Mouse (Mus musculus) ES-E14 (cell line): ENCODE measurements around the gene Cnmd. TPM values are rescaled to one million over a fixed set of nuclear protein-coding genes. Genes with fewer than 3 reads are reported as not detected.

Source experiments
- DNase-seq: peaks from one replicate; pipeline ENCODE4 v3.0.0-alpha.2; 2013; ENCODE audit warnings: low read depth, low spot score
- H3K27ac ChIP-seq: 2 replicates; pipeline ENCODE4 v1.5.1; 2012; ENCODE audit warnings: low read depth, mild to moderate bottlenecking, low read length, moderate library complexity, mixed read lengths; ENCODE audit not compliant: poor library complexity, insufficient read depth, severe bottlenecking
- H3K36me3 ChIP-seq: 2 replicates; pipeline ENCODE4 v1.6.1; 2012; ENCODE audit warnings: mild to moderate bottlenecking, low read length, moderate library complexity, mixed read lengths; ENCODE audit not compliant: control insufficient read depth, poor library complexity, insufficient read depth, severe bottlenecking
- H3K4me1 ChIP-seq, 2 experiments: fragments of 150-350 bp in 1 of 2; sonication (generic) in 1 of 2; 2 replicates each; pipeline ENCODE4 v1.6.1; 2012; ENCODE audit warnings: low read length in 2 of 2, mild to moderate bottlenecking in 1 of 2, mixed read lengths in 1 of 2; ENCODE audit not compliant: control insufficient read depth in 2 of 2, insufficient read depth in 2 of 2, poor library complexity in 1 of 2
- H3K4me3 ChIP-seq, 2 experiments: fragments of 150-350 bp in 1 of 2; sonication (generic) in 1 of 2; 2 replicates each; pipeline ENCODE4 v1.5.1; 2012; ENCODE audit warnings: low read length in 2 of 2, low read depth in 1 of 2, mild to moderate bottlenecking in 1 of 2, mixed read lengths in 1 of 2; ENCODE audit not compliant: insufficient read depth in 1 of 2, poor library complexity in 1 of 2, severe bottlenecking in 1 of 2
- H3K9ac ChIP-seq: 2 replicates; pipeline ENCODE4 v1.6.1; 2012; ENCODE audit warnings: low read depth, mild to moderate bottlenecking, low read length, mixed read lengths; ENCODE audit not compliant: poor library complexity, insufficient read depth, severe bottlenecking
- H3K9me3 ChIP-seq: fragments of 150-350 bp; sonication (generic); 2 replicates; pipeline ENCODE4 v1.6.1; 2012; ENCODE audit warnings: low read depth, mild to moderate bottlenecking, low read length; ENCODE audit not compliant: control insufficient read depth, insufficient read depth
- CHD2 ChIP-seq: IDR thresholded peaks from 2 replicates; pipeline ENCODE4 v1.6.1; 2014; ENCODE audit warnings: mild to moderate bottlenecking, low read depth, low read length, inconsistent platforms
- HCFC1 ChIP-seq: IDR thresholded peaks from 2 replicates; pipeline ENCODE4 v1.6.1; 2012; ENCODE audit warnings: low read length, inconsistent platforms, borderline replicate concordance; ENCODE audit not compliant: insufficient read depth
- MAFK ChIP-seq: IDR thresholded peaks from 2 replicates; pipeline ENCODE4 v1.6.1; 2014; ENCODE audit warnings: mild to moderate bottlenecking, low read depth, low read length, inconsistent platforms; ENCODE audit not compliant: insufficient read depth
- ZC3H11A ChIP-seq: IDR thresholded peaks from 2 replicates; pipeline ENCODE4 v1.6.1; 2012; ENCODE audit warnings: low read depth, mild to moderate bottlenecking, inconsistent platforms, low read length, borderline replicate concordance
- ZNF384 ChIP-seq: IDR thresholded peaks from 2 replicates; pipeline ENCODE4 v1.6.1; 2012; ENCODE audit warnings: low read depth, low read length, inconsistent platforms
- in situ Hi-C, 2 experiments: fragments of 600-800 bp; cut with MboI; formaldehyde crosslinking; loops; one replicate each; pipeline ENCODE4 v1.15.1; 2025; ENCODE audit warnings: low sequenced_read_pairs in 2 of 2, inconsistent platforms in 1 of 2; ENCODE audit not compliant: unreplicated experiment in 2 of 2
- total RNA-seq: library from RNA; depleted of rRNA; stranded (reverse); fragments of 300-350 nt; gene quantifications from 2 replicates; pipeline ENCODE4 v1.2.3, GENCODE M21; 2012

Gene Cnmd
- total RNA-seq, 1 experiment: not detected

DNA sequence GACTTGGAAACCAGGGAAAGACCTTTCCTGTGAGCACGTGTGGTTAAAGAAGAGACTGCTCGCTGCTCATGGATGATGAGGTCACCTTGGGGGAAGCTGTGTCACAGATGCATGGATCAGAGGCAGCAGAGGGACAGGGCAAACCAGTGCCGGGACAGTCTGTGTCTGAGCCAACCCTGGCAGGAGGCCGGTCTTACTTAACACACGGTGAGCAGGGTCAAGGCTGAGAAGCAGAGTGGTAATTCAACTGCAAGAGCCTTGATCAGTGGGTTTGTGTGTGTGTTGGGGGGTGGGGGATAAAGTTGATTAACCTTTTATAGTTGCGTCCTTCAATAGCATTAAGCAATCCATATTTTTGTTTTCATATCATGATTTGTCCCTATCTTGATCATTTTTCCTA lies 37.4 kb upstream of the Cnmd start:
- Histone ChIP-seq H3K27ac (no peak overlapping the region), H3K4me3 (no peak overlapping the region), H3K4me1 (no peaks in the 10 kb centered on the region), H3K9me3 (no peaks in the 10 kb centered on the region), H3K36me3 (no peaks in the 10 kb centered on the region), H3K9ac (no peak overlapping the region)
- DNase-seq: no peak
- in situ Hi-C loops: no loop called here
- TF ChIP-seq MAFK: no peak
- no peak for TF ChIP-seq HCFC1
- TF ChIP-seq ZNF384: no peak
- TF ChIP-seq ZC3H11A: no peak
- TF ChIP-seq CHD2: no peak

DNA sequence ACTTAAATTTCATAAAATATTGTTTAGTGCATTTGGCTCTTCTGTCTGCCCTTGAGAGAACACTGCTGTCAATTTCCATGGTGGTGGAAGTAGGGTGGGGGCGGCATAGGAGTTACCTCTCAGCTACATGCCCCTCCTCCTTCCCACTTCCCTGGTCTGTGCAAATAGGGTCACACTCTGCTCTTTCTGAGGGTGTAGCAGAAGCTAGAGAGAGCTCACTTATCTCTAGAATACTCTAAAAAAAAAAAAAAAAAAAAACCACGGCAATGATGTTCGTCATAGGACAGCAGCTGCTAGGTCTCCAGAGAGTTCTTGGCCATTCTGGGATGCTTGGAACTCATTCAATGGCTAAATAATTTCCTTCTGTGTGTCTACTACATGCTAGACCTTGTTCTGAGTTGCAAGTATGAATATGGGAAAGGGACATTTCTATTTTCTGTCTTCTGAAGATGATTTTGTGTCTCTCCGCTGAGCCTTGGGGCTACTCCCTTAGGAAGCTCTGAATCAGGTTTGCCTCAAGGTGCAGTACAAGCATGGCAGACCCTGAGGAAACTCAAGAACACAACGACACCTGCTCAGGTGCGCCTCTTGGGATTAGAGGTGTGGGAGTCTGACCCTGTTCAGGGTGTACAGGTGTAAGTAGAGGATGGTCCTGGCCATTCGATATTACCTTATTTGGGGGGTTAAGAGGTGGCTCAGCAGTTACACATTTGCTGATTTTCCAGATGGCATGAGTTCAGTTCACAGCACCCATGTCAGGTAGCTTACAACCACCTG lies 28.3 kb upstream of the Cnmd start:
- TF ChIP-seq ZNF384 (no peak), CHD2 (no peak), HCFC1 (no peak), MAFK (no peak), ZC3H11A (no peak)
- in situ Hi-C loops: no loop called here
- no peak overlapping the region for H3K4me3 ChIP-seq

DNA sequence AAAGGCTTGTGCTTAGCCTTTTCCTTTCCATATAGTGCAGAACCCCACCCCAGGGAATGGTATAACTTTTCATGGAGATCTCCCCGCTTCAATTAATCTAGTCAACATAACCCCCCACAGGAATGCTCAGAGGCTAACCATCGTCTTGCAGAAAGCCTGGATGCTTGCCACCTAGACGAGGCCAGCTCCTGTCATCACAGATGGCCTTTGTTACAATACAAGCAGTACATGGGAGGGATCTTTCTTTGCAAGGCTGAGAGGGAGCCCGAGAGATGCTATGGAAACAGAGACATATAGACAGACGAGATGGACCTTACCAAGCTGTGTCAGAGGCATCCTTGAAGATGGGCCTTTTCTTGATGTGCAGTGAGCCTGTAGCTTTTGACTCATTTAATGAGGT lies 18.7 kb upstream of the Cnmd start:
- DNase-seq: no peak
- Histone ChIP-seq H3K4me3 (no peak overlapping the region), H3K4me1 (peaks cover 0 to 2% of the 10 kb centered on the region in 2 experiments; a peak in 1 of 4 replicates), H3K9ac (no peak overlapping the region), H3K9me3 (no peaks in the 10 kb centered on the region), H3K36me3 (no peaks in the 10 kb centered on the region), H3K27ac (no peak overlapping the region)
- TF ChIP-seq MAFK: no peak
- no peak for TF ChIP-seq CHD2
- no peak for TF ChIP-seq ZC3H11A
- no peak for TF ChIP-seq ZNF384
- TF ChIP-seq HCFC1: no peak
- in situ Hi-C loops: no loop called here

More for the DNA sequence above, 28.3 kb upstream of the Cnmd start:
- H3K36me3 ChIP-seq: no peaks in the 10 kb centered on the region
- no peaks in the 10 kb centered on the region for H3K4me1 ChIP-seq
- H3K9ac ChIP-seq: no peak overlapping the region
- DNase-seq: no peak
- no peak overlapping the region for H3K27ac ChIP-seq
- no peaks in the 10 kb centered on the region for H3K9me3 ChIP-seq

DNA sequence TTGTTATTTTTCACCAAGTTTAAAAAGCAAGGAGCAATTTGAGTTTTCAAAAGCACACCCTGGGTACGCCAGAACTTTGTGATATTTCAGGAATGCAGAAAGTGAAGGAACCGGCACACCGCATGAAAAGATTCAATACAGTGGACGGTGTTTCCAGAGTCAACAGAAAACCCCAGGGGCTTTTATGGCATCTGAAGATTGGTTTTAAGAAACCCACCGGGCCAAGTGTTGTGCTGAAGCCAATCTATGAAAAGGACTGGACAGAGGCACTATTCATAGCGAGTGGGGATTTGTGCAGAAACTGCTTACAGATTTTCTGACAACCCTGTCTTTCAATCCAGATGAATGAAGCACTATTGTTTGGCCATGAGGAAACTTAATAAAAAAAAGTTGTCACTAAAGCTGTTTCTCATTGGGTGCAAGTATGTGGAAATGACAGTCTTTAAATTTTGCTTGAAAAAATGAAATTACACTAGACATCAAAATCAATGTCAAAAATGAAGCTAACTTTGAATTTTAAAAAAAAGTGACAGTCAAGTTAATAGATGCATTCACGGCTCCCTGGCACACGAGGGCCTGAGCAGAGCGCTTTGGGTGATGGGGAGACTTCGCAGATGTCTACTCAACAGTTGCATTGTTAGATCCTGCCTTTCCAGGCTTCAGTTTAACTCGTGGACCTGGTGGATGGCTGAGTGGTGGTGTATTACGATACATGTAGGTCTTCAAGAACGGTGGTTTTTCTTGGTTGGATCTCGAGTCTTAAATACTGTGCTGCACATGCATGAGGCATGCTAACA lies 16.1 kb upstream of the Cnmd start:
- H3K4me1 ChIP-seq: peaks cover 0 to 2% of the 10 kb centered on the region in 2 experiments; a peak in 1 of 4 replicates
- H3K9me3 ChIP-seq: no peaks in the 10 kb centered on the region
- H3K4me3 ChIP-seq: no peak overlapping the region
- H3K27ac ChIP-seq: no peak overlapping the region
- H3K36me3 ChIP-seq: no peaks in the 10 kb centered on the region
- TF ChIP-seq ZNF384 (no peak), CHD2 (no peak), ZC3H11A (no peak), MAFK (no peak), HCFC1 (no peak)
- in situ Hi-C loops: no loop called here
- no peak overlapping the region for H3K9ac ChIP-seq
- DNase-seq: no peak
